Mouse (Mus musculus) left cerebral cortex, postnatal 4 days (tissue): ENCODE results near the gene Slc36a2. TPM values are rescaled to one million over a fixed set of nuclear protein-coding genes. Genes with fewer than 3 reads are reported as not detected.
"Not testable (repeated sequence)": the region's sequence is repeated elsewhere in the genome, so short reads cannot be mapped to it uniquely, and the experiment has no call there.

Experiments
- DNase-seq: peaks from one replicate; pipeline ENCODE4 v3.0.0-alpha.2; 2022
- intact Hi-C: fragments of 180-260 bp; cut with DNase I; formaldehyde crosslinking; loops from one replicate; pipeline ENCODE4 v1.15.1; 2025
- total RNA-seq, 2 experiments: library from RNA; stranded (reverse); gene quantifications; 2 replicates each; pipeline ENCODE4 v1.2.3; 2021

Slc36a2 gene
- total RNA-seq, 2 experiments from 2014 or later, result 0.52 TPM; not detected in 1

DNA sequence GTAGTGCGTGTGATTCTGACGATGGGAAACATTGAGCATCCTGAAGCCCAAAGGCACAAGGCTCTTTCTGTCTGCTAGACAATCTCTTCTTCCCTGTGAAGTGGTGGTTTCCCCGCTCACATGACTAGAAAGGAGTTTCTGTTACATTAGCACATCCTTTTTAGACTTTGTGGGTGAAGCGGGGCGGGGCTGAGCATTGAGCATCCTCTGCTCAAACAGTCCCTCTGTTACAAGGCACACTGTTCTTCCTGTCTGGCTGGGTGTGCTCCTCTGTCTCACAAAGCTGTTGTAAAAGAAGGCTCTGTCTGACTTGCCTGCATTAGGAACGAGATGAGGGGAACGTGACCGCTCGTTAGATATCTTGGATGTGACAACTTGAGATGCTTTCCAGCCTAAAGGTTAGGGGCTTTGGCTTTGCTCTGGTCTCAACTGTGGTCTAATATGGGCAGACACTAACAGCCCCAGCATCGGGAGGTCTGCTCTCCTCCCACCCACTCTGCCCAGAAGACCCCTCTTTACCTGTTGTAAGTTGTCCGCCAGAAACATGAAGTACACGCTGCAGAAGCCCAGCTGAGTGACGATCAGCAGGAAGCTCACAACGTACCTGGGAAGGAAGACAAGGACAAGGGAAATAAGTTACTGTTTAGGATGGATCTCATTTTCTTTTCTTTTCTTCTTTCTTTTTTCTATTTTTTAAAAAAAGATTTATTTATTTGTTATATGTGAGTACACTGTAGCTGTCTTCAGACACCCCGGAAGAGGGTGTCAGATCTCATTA, 47.9 kb downstream of the Slc36a2 start:
- no peak for DNase-seq

GRCm38 (mm10) chr11:55134871-55135270, 50.0 kb downstream of the Slc36a2 start:
- no peak for DNase-seq
- intact Hi-C loops, result no loop called here

More for the DNA sequence above, 47.9 kb downstream of the Slc36a2 start:
- intact Hi-C loops, result no loop called here

DNA sequence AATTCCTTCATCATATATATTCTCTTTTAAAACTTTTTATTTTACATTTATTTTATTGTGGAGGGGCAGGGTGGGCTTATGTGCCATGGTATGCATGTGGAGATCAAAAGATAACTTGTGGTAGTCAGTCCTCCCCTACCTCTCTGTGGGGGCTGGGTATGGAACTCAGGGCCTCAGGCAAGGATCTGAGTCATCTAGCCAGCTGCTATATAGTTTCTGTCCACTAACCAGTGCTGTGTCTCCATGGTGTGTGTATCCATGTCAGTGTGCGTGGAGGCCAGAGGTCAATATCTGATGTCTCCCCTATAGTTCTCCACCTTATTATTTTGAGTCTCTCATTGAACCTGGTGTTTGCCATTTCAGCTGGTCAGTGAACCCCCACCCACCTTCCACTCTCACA, 50.5 kb downstream of the Slc36a2 start:
- DNase-seq, result no peak
- intact Hi-C loops, result no loop called here

DNA sequence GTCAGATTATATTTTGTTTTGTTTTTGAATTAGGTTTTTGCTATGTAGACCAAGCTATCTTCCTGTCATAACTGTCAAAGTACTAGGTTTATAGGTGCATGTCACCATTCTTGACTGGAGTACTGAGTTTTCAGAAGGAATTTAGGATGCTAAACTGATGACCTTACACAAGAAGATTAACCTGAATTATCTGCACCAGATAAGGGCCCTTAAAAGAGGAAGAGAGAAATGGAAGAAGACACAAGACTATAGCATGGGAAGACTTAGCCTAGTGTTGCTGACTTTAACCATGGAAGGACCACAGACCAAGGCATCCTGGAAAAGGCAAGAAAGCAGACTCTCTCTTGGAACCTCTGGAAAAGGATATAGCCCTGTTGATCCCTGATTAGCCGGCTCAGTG, 51.7 kb downstream of the Slc36a2 start:
- no peak for DNase-seq
- intact Hi-C loops, result no loop called here

DNA sequence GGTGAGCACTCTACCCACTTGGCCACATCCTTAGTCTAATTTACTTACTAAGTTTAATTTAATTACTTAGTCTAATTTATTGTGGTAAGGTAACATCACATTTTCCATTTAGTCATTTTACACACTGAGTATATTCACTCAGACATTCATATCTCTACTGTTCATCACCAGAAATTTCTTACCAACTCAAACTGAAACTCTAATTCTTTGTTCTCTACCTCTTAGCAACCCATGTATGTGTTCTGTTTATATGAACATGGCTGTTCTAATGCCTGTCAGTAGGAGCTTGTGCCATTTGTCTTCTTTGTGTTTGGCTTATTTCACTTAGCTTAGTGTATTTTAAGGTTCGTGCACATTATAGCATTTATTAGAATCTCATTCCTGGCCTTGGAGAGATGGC, 52.9 kb downstream of the Slc36a2 start:
- intact Hi-C loops, result no loop called here
- no peak for DNase-seq

DNA sequence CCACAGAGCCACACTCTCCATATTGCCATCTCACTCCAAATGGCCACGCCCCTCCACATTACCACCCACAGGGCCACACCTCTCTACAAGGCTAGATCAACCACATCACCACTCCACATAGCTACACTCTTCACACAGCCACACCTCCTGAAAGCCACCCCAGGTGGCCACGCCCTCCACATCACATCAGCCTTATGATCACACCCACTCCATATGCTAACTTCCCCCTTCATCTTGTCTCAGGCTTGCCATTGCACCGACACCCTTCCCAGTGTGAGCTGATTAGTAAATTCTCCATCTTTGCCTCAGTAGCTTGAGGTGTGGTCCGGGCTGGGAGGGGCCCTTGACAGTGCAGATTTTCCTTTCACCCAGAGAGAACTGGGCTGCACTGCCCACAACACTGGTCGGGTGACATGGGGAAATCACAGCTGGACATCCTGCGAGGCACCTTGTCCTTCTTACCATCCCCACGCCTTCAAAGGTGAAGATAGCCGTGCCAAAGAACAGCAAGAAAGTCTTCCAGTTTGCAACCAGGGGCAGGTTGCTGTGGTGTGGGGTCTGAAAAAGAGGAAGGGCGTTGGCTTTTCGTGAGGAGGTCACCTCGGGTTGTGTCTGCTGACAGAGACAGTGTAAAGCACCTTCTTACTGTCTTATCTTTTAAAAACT, 53.7 kb downstream of the Slc36a2 start:
- DNase-seq, result no peak
- intact Hi-C loops, result no loop called here

- no peak for DNase-seq
- intact Hi-C loops, result no loop called here
These were observed 56.5 kb downstream of the Slc36a2 start for GRCm38 (mm10) chr11:55128411-55128810.

DNA sequence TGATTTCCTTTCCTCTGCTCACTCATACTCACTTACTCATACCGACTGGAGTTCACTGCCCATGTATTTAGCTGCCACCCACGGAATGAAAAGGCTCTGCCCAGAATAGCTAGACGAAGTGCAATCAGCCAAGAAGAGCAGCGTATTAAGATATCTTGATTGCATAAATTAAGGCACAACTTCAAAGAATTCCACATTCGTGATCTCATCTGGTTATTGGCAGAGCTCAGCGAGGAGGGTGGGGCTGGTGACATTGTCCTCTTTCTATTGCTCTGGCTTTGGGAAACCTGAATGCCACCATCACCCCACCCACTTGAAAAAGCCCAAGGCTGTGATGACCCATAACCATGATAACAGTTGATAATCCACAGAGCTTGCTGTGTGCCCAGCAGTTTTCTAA, 56.9 kb downstream of the Slc36a2 start:
- intact Hi-C loops, result no loop called here
- DNase-seq, result no peak

- no peak for DNase-seq
- intact Hi-C loops, result no loop called here
These were observed 58.2 kb downstream of the Slc36a2 start for GRCm38 (mm10) chr11:55126663-55127062.

DNA sequence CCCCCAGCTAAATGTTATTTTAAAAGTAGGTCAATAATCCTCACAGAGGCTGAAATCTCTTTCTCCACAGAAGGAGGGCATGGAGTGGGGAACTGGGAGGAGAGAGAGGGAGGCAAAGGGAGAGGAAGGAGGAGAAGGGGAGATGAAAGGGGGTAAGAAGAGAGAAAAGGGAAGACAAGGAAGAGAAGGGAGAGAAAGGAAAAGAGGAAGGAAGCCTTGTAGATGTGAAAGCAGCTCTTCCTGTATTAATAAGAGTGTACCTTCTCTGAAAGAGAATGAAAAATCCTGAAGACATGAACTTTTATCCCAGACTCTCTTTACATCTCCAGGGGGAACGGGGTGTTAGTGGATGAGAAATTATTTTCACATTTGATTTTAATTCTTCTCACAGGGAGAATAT, 63.4 kb downstream of the Slc36a2 start:
- no peak for DNase-seq

GRCm38 (mm10) chr11:55120821-55121271, 64.0 kb downstream of the Slc36a2 start:
- DNase-seq, result no peak
- intact Hi-C loops, result no loop called here

More for the DNA sequence above, 63.4 kb downstream of the Slc36a2 start:
- intact Hi-C loops, result no loop called here

- intact Hi-C loops, result no loop called here
- DNase-seq, result no peak
These were observed 64.6 kb downstream of the Slc36a2 start for GRCm38 (mm10) chr11:55120279-55120678.

DNA sequence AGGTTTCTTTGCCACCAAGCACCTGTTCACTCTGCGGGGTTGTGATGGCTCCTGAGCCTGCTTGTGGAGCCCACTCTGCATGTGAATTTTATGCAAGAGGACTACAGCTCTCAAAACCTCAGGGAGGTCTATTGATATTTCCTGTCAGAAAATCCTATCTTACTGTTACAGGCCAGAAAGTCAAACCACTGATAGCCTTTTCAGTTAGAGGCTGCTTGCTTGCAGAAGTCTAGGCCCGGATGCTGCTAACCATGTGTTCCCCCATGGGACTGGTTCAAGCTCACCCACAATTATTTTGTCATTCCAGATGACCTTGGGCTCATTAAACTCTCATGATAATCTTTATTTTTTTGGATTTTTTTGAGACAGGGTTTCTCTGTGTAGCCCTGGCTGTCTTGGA, 67.8 kb downstream of the Slc36a2 start:
- intact Hi-C loops, result no loop called here
- no peak for DNase-seq

DNA sequence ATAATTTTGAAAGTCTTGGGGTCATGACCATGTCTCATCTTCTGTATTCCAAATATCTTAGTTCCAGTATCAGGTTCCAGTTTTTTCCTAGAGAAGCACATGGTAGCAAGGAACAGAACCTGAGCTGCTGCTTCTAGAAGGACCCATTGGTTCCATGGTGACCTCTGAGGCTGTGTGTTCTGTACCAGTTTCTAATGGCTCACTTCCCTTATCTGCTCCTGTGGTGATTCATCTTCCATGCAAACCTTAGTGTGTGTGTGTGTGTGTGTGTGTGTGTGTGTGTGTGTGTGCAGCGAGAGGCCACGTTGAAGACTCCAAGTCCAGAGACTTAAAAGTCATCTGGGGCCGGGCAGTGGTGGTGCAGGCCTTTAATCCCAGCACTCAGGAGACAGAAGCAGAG, 68.9 kb downstream of the Slc36a2 start:
- no peak for DNase-seq
- intact Hi-C loops, result no loop called here

DNA sequence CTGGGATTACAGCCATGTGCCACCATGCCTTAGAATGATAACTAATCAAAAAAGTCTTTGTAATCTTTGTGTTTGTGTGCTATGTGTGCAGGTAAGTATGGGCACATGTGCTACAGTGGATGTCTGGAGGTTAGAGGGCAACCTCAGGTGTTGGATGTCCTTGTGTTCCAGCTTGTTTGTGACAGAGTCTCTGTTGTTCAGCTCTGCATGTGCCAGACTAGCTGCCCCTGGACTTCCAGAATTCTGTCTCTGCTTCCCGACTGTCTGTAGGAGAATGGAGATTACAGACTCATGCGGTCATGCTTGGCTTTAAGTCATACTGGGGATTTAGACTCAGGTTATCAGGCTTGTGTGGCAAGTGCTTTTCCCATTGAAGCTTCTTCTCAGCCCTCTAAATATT, 70.6 kb downstream of the Slc36a2 start:
- intact Hi-C loops, result no loop called here
- DNase-seq, result no peak

GRCm38 (mm10) chr11:55113861-55114250, 71.0 kb downstream of the Slc36a2 start:
- intact Hi-C loops, DNase-seq: not testable (repeated sequence)

DNA sequence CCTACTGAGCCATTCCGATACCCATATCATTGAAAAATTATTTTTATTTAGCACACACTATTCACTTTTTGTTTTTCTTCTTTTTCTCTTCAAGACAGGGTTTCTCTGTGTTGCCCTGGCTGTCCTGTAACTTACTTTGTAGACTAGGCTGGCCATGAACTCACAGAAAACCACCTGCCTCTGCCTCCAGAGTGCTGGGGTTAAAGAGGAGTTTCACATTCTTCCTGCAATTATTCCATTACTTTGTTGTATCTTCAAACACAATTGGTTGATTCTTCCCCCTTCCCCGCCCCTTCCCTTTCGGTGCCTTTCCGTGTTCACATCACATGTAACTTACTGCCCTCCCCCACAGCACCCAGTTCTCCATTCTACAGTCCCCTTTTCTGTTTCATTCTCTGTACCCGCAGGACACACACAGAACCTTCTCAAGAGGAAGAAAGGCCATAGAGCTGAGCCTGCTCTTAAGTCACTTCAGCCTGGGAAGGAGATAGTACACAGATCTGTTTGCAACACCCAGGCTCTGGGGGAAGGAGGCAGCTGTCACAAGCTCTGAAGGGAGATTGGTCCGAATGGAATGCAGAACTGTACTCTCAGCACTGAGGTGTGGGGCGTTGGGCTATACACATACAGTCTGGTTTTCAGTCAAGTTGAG, 71.5 kb downstream of the Slc36a2 start:
- DNase-seq, result no peak
- intact Hi-C loops, result no loop called here

GRCm38 (mm10) chr11:55110566-55111169, 74.2 kb downstream of the Slc36a2 start:
- DNase-seq, result peak; percentile 41
- intact Hi-C loops, result no loop called here

DNA sequence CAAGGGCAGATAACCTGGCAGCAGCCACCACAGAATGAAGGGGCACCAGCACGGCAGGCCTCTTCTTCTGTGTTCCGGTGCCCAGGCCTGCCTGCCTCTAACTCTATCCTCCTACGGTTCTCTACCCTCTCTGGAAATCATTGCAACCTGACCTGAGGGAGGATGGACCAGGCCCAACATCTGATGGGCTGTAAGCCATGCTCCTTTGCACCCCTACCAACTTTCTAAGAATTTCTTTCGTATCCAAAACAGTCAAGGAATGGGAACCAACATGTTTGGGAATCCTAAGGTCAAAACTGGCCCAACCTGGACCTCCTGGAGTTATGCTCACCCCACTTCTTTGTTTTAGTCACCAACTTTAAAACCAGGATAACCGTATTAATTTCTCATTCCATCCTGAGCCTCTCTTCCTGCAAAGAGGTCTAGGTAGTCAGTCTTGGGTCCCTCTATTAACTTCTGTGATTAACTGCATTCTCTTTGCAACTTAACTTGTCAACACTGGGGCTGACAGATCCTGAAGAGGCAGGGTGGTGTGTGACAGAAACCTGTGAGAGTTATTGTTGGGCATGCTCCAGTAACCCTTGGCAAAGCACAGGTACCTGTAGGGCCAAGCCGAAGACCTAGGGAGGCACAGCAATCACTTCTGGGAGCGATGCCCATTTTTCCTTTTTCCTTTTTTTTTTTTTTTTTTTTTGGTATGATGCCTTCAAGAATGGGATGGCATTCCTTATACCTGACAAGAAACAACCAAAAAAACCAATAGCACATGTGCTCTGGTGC, 75.2 kb downstream of the Slc36a2 start:
- no peak for DNase-seq
- intact Hi-C loops, result no loop called here
